Mouse (Mus musculus): ENCODE measurements around the gene Selenon. TPM values are rescaled to one million over a fixed set of nuclear protein-coding genes. Genes with fewer than 3 reads are reported as not detected.

Gene Selenon
- 10 to 100 TPM; 19.6 to 21.2 TPM for total RNA-seq (2021)

GRCm38 (mm10) chr4:134551494-134552316 lies at the start of gene Selenon:
TSS of gene Selenon (minus strand) at chr4:134552166.
- DNase-seq (ENCODE audit: low spot score in 2 of 2), result peak; percentile 55
- intact Hi-C loops (cut with DNase I), result loop anchor here (2.0 kb wide), 1 partner anchor 145 kb away; no protein-coding TSS in a partner anchor

GRCm38 (mm10) chr4:134601404-134601803 lies 49.4 kb upstream of the Selenon start:
- no peak for DNase-seq (ENCODE audit: low spot score in 2 of 2)
- intact Hi-C loops (cut with DNase I), result loop anchor here (10.0 kb wide), 1 partner anchor 1177 kb away; no protein-coding TSS in a partner anchor

- intact Hi-C loops (cut with DNase I), result loop anchor here (10.0 kb wide), 1 partner anchor 1176 kb away; no protein-coding TSS in a partner anchor
Observed at GRCm38 (mm10) chr4:134600777-134601176, 48.8 kb upstream of the Selenon start.

GRCm38 (mm10) chr4:134600060-134600459 lies 48.1 kb upstream of the Selenon start:
- DNase-seq (ENCODE audit: low spot score in 2 of 2), result no peak
- intact Hi-C loops (cut with DNase I), result loop anchor here (10.0 kb wide), 1 partner anchor 1175 kb away; no protein-coding TSS in a partner anchor

More at GRCm38 (mm10) chr4:134600777-134601176, 48.8 kb upstream of the Selenon start:
- no peak for DNase-seq (ENCODE audit: low spot score in 2 of 2)

GRCm38 (mm10) chr4:134596816-134597692 lies 45.1 kb upstream of the Selenon start:
- DNase-seq (ENCODE audit: low spot score in 2 of 2), result no peak
- intact Hi-C loops (cut with DNase I), result no loop called here

GRCm38 (mm10) chr4:134594731-134595439 lies 42.9 kb upstream of the Selenon start:
- no peak for DNase-seq (ENCODE audit: low spot score in 2 of 2)
- intact Hi-C loops (cut with DNase I), result no loop called here

- intact Hi-C loops (cut with DNase I), result no loop called here
- DNase-seq (ENCODE audit: low spot score in 2 of 2), result no peak
Observed at GRCm38 (mm10) chr4:134592442-134592841, 40.5 kb upstream of the Selenon start.

- DNase-seq (ENCODE audit: low spot score in 2 of 2), result no peak
- intact Hi-C loops (cut with DNase I), result no loop called here
Observed at GRCm38 (mm10) chr4:134591506-134592061, 39.6 kb upstream of the Selenon start.

- intact Hi-C loops (cut with DNase I), result no loop called here
- no peak for DNase-seq (ENCODE audit: low spot score in 2 of 2)
Observed at GRCm38 (mm10) chr4:134590227-134590926, 38.4 kb upstream of the Selenon start.

- intact Hi-C loops (cut with DNase I), result no loop called here
- DNase-seq (ENCODE audit: low spot score in 2 of 2), result no peak
Observed at GRCm38 (mm10) chr4:134589786-134590185, 37.8 kb upstream of the Selenon start.

GRCm38 (mm10) chr4:134588951-134589350 lies 37.0 kb upstream of the Selenon start:
- DNase-seq (ENCODE audit: low spot score in 2 of 2), result no peak
- intact Hi-C loops (cut with DNase I), result no loop called here

GRCm38 (mm10) chr4:134588287-134588686 lies 36.3 kb upstream of the Selenon start:
- no peak for DNase-seq (ENCODE audit: low spot score in 2 of 2)
- intact Hi-C loops (cut with DNase I), result no loop called here

GRCm38 (mm10) chr4:134587636-134588197 lies 35.8 kb upstream of the Selenon start:
- intact Hi-C loops (cut with DNase I), result no loop called here
- DNase-seq (ENCODE audit: low spot score in 2 of 2), result no peak

- no peak for DNase-seq (ENCODE audit: low spot score in 2 of 2)
- intact Hi-C loops (cut with DNase I), result no loop called here
Observed at GRCm38 (mm10) chr4:134586631-134587030, 34.7 kb upstream of the Selenon start.

- DNase-seq (ENCODE audit: low spot score in 2 of 2), result no peak
- intact Hi-C loops (cut with DNase I), result no loop called here
Observed at GRCm38 (mm10) chr4:134586126-134586525, 34.2 kb upstream of the Selenon start.

- intact Hi-C loops (cut with DNase I), result loop anchor here (5.0 kb wide), 1 partner anchor 49 kb away; no protein-coding TSS in a partner anchor
Observed at GRCm38 (mm10) chr4:134583513-134583912, 31.5 kb upstream of the Selenon start.

GRCm38 (mm10) chr4:134581365-134581764 lies 29.4 kb upstream of the Selenon start:
- intact Hi-C loops (cut with DNase I), result loop anchor here (5.0 kb wide), 1 partner anchor 51 kb away; no protein-coding TSS in a partner anchor
- no peak for DNase-seq (ENCODE audit: low spot score in 2 of 2)

More at GRCm38 (mm10) chr4:134583513-134583912, 31.5 kb upstream of the Selenon start:
- no peak for DNase-seq (ENCODE audit: low spot score in 2 of 2)
